Mouse (Mus musculus): ENCODE data around the gene Il9.

The Il9 gene

GRCm38 (mm10) chr13:56472661-56473060, 9.4 kb downstream of the Il9 start:
- no peak for DNase-seq (ENCODE audit: extremely low read depth, low read depth, low spot score)

DNA sequence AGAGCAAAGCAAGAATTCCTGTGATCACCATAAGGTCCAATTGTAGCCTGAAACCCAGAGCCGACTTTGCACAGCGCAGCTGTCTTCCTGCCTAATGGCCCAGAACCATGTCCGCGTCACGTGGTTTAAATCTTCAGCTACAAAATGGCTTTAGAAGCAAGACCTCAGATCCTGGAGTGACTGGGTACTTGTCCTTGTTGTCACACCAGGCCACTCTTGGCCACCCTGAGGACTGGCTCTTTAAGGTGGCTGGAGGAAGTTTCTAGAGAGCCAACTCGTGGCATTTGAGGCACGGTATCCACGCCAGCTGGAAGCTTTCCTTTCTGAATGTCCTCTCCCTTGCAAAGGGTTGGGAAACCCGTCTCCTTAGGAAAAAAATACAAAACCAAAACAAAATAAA, 10.1 kb downstream of the Il9 start:
- DNase-seq (ENCODE audit: extremely low read depth, low read depth, low spot score) = no peak

DNA sequence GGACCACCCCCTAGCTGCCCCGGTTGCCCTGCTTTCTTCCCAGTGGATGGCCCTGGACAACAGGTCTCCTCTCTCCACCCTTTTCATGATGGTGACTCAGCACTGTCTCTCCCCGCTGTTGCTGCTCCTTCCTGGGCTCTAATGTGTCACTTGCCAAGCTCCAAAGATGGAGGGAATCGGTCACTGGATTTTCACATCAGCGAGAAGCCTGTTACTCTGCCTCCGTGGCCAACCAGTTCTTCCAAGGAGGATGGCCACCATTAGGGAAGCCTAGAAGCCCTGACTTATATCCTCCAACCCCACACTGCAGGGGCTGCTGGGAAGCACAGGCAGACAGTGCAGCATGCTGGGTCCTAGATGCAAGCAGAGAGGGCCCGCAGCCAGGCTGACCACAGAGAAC, 10.8 kb downstream of the Il9 start:
- DNase-seq (ENCODE audit: extremely low read depth, low read depth, low spot score) = no peak

DNA sequence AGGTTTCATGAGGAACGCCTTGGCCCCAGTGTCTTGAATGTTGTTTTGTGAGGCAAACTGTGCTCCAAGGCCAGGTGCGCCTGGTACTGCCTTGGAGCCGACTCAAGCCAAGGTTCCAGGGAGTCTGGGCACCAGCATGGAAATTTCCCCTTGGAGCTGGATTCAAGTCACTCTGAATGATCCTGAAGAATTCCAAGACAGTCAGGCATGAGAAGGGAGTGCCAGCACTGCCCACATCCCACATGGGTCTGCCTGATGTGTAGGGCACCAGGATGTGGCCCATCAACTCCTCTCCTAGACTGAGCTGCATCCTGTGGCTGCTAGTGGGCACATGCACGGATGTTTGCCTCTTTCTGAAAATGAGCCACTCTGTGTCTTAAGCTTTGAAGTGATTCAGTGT, 13.5 kb downstream of the Il9 start:
- no peak for DNase-seq (ENCODE audit: extremely low read depth, low read depth, low spot score)

DNA sequence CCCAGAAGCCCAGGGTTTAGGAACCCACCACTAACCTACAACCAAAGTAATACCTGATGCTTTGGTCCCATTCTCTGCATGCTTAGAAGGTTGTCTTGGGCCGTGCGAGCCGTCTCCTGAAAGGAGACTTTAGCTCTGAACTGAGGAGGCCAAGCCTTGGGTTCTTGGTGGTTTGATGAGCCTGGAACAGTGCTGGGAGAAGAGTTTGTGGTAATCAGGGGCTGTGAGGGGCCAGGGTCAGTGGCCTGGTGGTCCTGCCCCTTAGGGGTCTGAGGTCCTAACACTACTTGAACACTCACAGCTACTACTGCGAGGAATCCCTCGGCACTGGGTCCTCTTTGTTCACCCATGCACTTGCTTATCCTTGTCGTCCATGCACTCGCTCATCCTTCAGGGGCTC, 14.3 kb downstream of the Il9 start:
- no peak for DNase-seq (ENCODE audit: extremely low read depth, low read depth, low spot score)

GRCm38 (mm10) chr13:56463750-56464149, 18.3 kb downstream of the Il9 start:
- no peak for DNase-seq (ENCODE audit: extremely low read depth, low read depth, low spot score)

GRCm38 (mm10) chr13:56463261-56463660, 18.8 kb downstream of the Il9 start:
- DNase-seq (ENCODE audit: extremely low read depth, low read depth, low spot score) = no peak

DNA sequence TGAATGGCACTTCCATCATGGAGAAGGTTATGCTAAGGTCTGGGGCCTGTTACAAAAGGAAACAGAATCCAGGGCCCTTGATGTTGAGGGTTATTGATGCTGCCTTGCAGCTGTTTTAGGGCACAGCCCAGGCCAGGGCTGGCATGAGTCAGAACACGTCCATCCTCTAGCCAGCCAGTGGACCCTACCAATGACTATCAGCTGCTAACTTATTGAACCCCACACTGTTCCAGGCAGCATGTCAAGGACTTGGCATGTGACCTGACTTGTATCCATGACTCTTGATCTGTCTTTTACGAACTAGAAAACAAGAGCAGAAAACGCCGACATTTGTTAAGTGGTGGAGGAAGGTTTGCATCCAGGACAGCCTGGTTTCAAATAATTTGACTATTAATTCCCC, 19.3 kb downstream of the Il9 start:
- no peak for DNase-seq (ENCODE audit: extremely low read depth, low read depth, low spot score)

- DNase-seq (ENCODE audit: extremely low read depth, low read depth, low spot score) = no peak
Measured at GRCm38 (mm10) chr13:56461460-56461859, 20.6 kb downstream of the Il9 start.

DNA sequence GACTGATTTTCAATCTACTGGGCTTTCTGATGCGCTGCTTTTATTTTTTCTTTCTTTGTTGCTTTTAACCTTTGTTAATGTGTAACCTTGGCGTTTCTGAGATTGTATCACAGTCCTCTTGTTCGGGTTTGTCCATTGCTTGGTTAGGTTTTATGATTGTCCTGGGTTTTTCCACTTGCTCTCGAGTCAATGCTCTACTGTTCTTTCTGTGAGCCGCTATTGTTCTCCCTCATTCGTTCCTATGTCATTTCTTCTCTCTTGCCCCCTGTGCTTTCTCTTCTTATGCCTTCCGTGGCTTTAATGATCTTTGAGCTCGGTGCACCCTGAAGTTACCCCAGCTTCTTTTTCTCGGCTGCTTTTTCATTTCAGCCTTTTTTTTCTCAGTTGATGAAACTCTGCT, 24.0 kb downstream of the Il9 start:
- DNase-seq (ENCODE audit: extremely low read depth, low read depth, low spot score) = no peak

DNA sequence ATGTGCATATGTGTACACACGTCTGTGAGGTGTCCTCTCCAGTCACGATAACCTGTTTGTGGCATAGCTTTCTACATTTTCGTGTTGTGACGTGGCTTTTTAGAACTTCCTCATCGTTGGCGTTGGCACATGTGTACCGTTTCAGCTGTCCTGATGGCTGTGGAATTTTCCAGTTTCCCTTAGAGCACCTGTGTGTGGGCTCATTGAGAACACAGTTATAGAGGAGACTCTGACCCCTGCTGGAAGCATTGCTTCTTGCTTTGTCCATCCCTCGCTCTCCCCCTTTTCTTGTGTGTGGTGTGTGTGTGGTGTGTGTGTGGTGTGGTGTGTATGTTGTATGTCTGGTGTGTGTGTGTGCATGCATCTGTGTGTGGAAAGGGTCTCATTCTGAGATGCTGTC, 32.0 kb downstream of the Il9 start:
- DNase-seq (ENCODE audit: extremely low read depth, low read depth, low spot score) = no peak

GRCm38 (mm10) chr13:56449239-56450030, 32.6 kb downstream of the Il9 start:
- peak; percentile 47 for DNase-seq (ENCODE audit: extremely low read depth, low read depth, low spot score)

GRCm38 (mm10) chr13:56444996-56445395, 37.0 kb downstream of the Il9 start:
- no peak for DNase-seq (ENCODE audit: extremely low read depth, low read depth, low spot score)

DNA sequence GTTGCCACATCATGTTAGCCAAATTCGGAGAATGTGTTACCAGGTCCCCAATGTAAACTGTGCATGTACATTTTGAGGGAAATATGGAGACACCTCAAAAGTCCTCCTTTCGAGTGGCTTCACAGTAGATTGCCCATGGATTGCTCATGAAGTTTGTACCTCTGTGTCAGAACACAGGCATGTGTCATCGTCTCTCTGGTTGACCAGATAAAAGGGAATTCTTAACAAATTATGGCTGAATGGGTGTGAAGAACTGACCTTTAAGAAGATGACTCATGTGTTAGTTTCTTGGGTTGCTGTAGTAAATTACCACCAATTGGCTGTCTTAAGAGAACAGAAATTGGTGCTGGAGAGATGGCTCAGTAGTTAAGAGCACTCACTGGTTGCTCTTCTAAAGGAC, 37.9 kb downstream of the Il9 start:
- DNase-seq (ENCODE audit: extremely low read depth, low read depth, low spot score) = no peak

GRCm38 (mm10) chr13:56443411-56443810, 38.6 kb downstream of the Il9 start:
- no peak for DNase-seq (ENCODE audit: extremely low read depth, low read depth, low spot score)

DNA sequence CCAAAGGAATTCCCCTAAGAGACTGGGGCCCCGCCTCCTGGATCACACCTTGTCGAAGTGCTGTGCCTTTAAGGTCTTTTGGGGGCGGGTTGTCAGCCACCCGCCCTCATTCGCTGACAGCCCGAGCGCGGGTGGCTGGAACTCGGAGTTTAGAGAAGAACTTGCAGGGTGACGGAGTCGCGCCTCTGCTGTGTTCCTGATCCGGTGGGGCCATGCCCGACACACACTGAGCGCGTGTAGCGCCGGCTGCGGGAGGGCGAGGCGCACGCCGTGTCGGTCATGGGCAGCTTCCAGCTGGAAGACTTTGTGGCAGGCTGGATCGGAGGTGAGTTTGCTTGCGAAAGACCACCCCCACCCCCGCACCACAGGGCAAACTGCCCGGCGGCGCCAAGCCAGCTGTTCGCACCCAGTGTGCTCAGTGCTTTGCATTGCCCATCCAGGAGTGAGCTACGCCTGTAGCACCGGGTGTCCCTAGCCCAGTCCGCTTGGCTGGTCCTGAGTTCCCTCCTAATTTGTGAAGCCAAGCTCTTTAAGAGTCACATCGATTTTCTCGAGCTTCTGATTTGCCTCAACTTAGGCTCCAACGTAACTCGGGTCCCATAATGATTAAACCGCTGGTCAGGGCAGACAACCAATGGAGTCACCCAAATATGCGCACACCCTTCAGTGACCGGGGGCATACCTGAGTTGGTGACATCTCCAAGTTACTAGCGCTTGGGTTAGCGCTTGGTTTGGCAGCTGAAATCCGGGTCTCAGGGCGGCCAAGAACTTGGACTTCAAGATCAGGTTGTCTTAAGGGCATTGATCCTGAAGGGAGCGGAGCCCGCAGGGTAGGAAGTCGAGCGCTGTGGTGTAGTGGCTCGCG, 43.6 kb downstream of the Il9 start, which contains the start of gene Slc25a48:
Slc25a48 (plus strand) TSS at position 145 of the 865 bp plus-strand sequence.
- DNase-seq (ENCODE audit: extremely low read depth, low read depth, low spot score) = no peak

DNA sequence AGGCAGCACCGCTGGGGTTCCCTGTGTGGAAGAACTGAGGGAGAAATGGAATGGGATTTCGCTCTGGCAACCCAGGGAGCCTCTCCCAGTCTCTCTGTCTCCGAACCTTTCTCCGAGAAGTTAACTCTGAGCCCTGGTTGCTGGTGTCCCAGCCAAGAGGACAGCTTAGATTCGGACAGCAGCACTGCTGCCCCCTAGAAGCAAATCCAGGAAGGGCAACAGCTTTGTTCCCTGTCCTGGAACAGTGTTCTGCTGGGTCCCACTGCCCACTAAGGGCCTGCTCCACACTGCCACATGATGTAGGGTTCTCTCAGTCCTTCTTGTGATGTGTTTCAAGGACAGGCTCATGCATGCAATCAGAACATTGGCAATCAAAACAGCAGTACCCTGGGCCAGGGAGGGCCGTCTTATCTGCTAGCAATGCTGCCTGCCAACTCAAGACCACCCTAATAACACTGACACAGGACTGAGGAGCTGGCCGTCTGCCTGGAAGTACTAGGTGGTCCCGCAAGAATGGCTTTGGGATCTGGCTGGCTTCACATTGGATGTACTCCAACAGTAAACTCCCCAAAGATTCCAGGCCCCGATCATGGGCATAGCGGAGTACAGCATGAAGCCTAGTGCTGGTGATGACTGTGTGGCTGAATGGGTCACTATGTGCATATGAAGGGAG, 46.3 kb downstream of the Il9 start:
- no peak for DNase-seq (ENCODE audit: extremely low read depth, low read depth, low spot score)

DNA sequence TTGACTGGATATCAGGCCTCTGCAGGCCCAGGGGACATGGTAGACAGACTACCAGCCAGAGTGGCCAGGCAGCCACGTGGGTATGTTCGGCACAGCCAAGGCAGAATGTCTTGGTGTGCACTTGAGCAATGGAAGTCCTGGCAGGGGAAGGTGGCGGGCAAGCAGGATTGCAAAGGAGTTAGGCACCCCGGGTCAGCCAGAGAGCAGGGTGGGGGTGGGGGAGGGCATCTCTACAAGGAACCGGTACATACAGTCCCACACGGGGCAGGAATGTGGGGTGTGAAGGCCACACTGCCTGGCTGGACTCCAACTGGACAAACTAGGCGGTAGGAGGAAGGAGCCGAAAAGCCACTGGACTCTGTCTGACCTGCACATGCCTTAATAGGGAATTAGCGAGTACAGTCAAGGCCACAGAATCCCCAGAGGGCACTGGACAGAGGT, 47.7 kb downstream of the Il9 start:
- no peak for DNase-seq (ENCODE audit: extremely low read depth, low read depth, low spot score)

DNA sequence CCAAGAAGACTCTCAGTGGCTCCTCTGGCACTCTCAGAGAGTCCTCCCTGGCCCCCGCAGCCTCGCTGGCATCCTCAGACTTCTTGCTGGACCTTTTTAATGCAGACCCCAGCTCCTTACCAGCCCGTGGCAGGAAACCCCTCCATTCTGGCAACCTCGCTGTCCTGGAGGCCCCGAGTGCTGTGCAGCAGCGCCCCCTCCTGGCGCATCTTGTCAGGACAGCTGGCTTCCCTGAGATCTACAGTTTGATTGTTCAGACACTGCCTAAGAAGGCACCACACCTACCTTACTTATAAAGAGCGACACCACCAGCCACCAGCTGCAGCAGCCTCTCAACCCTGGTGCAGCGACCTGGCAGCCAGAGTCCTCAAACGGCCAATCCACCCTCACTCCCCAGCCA, 48.6 kb downstream of the Il9 start:
- DNase-seq (ENCODE audit: extremely low read depth, low read depth, low spot score) = no peak

DNA sequence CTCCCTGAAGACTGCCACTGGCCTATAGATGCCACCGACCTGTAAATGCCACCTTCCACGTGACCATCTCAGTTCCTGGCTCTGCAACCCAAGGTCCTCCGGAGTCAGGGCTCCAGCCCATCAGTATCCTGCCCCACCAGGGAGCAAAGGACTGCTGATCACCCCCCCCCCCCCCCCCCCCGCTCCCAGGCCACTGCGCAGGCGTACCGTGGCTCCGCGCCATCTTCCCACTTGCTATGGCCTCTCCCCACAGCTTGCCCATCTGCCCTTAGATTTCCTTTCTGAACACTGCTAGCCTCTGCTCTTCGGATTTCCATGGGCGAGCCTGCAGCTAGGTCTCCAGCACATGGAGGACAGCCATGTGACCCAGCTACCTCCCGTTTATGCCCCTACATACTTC, 49.5 kb downstream of the Il9 start:
- no peak for DNase-seq (ENCODE audit: extremely low read depth, low read depth, low spot score)

All from fat pad, adult 2 months (tissue).